Mouse (Mus musculus) stomach, embryonic 16.5 days (tissue): ENCODE data around the gene Borcs5. TPM values are rescaled to one million over a fixed set of nuclear protein-coding genes. Genes with fewer than 3 reads are reported as not detected.
A peak's percentile ranks its signal among the peaks of the same experiment; 100 is the strongest.

Experiments
- ATAC-seq: fragments of 200-750 bp; cut with Nextera tagmentation; 2 replicates; pipeline ENCODE4 v1.8.0; 2017; ENCODE audit warnings: moderate number of reproducible peaks, moderate TSS enrichment; ENCODE audit not compliant: insufficient read depth, low FRiP score
- H3K27ac ChIP-seq: fragments of 300-500 bp; sonication (generic); 2 replicates; pipeline ENCODE4 v1.5.1; 2014; ENCODE audit warnings: low read length
- H3K27me3 ChIP-seq: fragments of 300-500 bp; sonication (generic); 2 replicates; pipeline ENCODE4 v1.6.1; 2014; ENCODE audit warnings: low read length, control low read depth, mixed read lengths; ENCODE audit not compliant: control insufficient read depth, insufficient read depth
- H3K36me3 ChIP-seq: fragments of 300-500 bp; sonication (generic); 2 replicates; pipeline ENCODE4 v1.6.1; 2014; ENCODE audit warnings: low read length; ENCODE audit not compliant: control insufficient read depth, insufficient read depth
- H3K4me1 ChIP-seq: fragments of 300-500 bp; sonication (generic); 2 replicates; pipeline ENCODE4 v1.6.1; 2014; ENCODE audit warnings: low read length, control low read depth, mixed read lengths; ENCODE audit not compliant: control insufficient read depth, insufficient read depth
- H3K4me2 ChIP-seq: fragments of 300-500 bp; sonication (generic); 2 replicates; pipeline ENCODE4 v1.6.1; 2014; ENCODE audit warnings: low read depth, low read length, mixed read lengths
- H3K4me3 ChIP-seq: fragments of 300-500 bp; sonication (generic); replicated peaks from 2 replicates; pipeline ENCODE4 v1.5.1; 2014; ENCODE audit warnings: mild to moderate bottlenecking, low read length
- H3K9ac ChIP-seq: fragments of 300-500 bp; sonication (generic); 2 replicates; pipeline ENCODE4 v1.6.1; 2014; ENCODE audit warnings: low read length
- H3K9me3 ChIP-seq: fragments of 300-500 bp; sonication (generic); replicated peaks from 2 replicates; pipeline ENCODE4 v1.6.1; 2016; ENCODE audit warnings: low read length, control low read depth; ENCODE audit not compliant: control insufficient read depth
- WGBS: fragments of 180-500 bp; shearing (Covaris S2); extraction: QIAGEN DNeasy Blood & Tissue Kit; methylation state at CpG from one replicate; pipeline ENCODE4 v1.1.7; 2014; 5-methylcytosine and 5-hydroxymethylcytosine counted together
- polyA plus RNA-seq: library from polyadenylated mRNA; unstranded; fragments of >200 nt; fragmentation: Nextera tagmentation; extraction: Ambion mirVana; gene quantifications from 2 replicates; pipeline ENCODE4 v1.2.1, GENCODE M21; 2015

Gene Borcs5
- polyA plus RNA-seq, 1 experiment from 2014 or later = 17.7 TPM

GRCm38 (mm10) chr6:134723326-134723725 is 84.0 kb downstream of the Borcs5 start:
- Histone ChIP-seq H3K27me3 (no peaks in the 10 kb centered on the region), H3K36me3 (peaks cover 4% of the 10 kb centered on the region), H3K9ac (no peak overlapping the region), H3K27ac (no peak overlapping the region), H3K4me2 (no peak overlapping the region), H3K4me1 (no peaks in the 10 kb centered on the region), H3K4me3 (no peak overlapping the region), H3K9me3 (no peaks in the 10 kb centered on the region)
- WGBS = 95% methylated on average over 7 of the region's 7 CpGs
- no peak for ATAC-seq

- no peaks in the 10 kb centered on the region for H3K27me3 ChIP-seq
- H3K36me3 ChIP-seq = no peaks in the 10 kb centered on the region; the same call in 1 of the 2 replicates
- no peaks in the 10 kb centered on the region for H3K4me1 ChIP-seq
- H3K4me3 ChIP-seq = no peak overlapping the region
- peak; percentile 79; the same call in 1 of the 2 replicates for ATAC-seq
- no peaks in the 10 kb centered on the region for H3K9me3 ChIP-seq
- H3K9ac ChIP-seq = no peak overlapping the region
- WGBS = 65% methylated on average over 9 of the region's 9 CpGs
- no peak overlapping the region for H3K4me2 ChIP-seq
- peak overlapping the region; percentile 56; the same call in 1 of the 2 replicates for H3K27ac ChIP-seq
These were observed 84.7 kb downstream of the Borcs5 start for GRCm38 (mm10) chr6:134723833-134724553.

GRCm38 (mm10) chr6:134725406-134725805 is 86.1 kb downstream of the Borcs5 start:
- Histone ChIP-seq H3K9me3 (no peaks in the 10 kb centered on the region), H3K4me1 (no peaks in the 10 kb centered on the region), H3K4me2 (no peak overlapping the region), H3K27ac (no peak overlapping the region), H3K9ac (no peak overlapping the region), H3K4me3 (no peak overlapping the region), H3K36me3 (no peaks in the 10 kb centered on the region; the same call in 1 of the 2 replicates), H3K27me3 (no peaks in the 10 kb centered on the region)
- no peak for ATAC-seq

- Histone ChIP-seq H3K4me1 (no peaks in the 10 kb centered on the region), H3K9me3 (no peaks in the 10 kb centered on the region), H3K27ac (no peak overlapping the region), H3K36me3 (no peaks in the 10 kb centered on the region), H3K4me3 (no peak overlapping the region), H3K9ac (no peak overlapping the region), H3K27me3 (no peaks in the 10 kb centered on the region), H3K4me2 (no peak overlapping the region)
- WGBS = 65% methylated on average over 3 of the region's 3 CpGs
- ATAC-seq = 0 out of 2 replicates have a peak, but pooled peaks have one; percentile 22
These were observed 91.7 kb downstream of the Borcs5 start for GRCm38 (mm10) chr6:134730978-134731377.

- no peak for ATAC-seq
- Histone ChIP-seq H3K27me3 (no peaks in the 10 kb centered on the region), H3K27ac (no peak overlapping the region), H3K4me3 (no peak overlapping the region), H3K4me1 (no peaks in the 10 kb centered on the region), H3K9me3 (0 out of 2 replicates have a peak, but pooled peaks cover 3% of the 10 kb centered on the region), H3K9ac (no peak overlapping the region), H3K4me2 (no peak overlapping the region), H3K36me3 (peaks cover 6% of the 10 kb centered on the region; the same call in 1 of the 2 replicates)
- WGBS = 87% methylated on average over 8 of the region's 8 CpGs
These were observed 93.5 kb downstream of the Borcs5 start for GRCm38 (mm10) chr6:134732813-134733212.

GRCm38 (mm10) chr6:134733800-134734221 is 94.5 kb downstream of the Borcs5 start:
- Histone ChIP-seq H3K27ac (peak overlapping the region; percentile 33; the same call in 1 of the 2 replicates), H3K27me3 (no peaks in the 10 kb centered on the region), H3K9ac (no peak overlapping the region), H3K4me1 (no peaks in the 10 kb centered on the region), H3K36me3 (peaks cover 10% of the 10 kb centered on the region; the same call in 1 of the 2 replicates), H3K4me2 (no peak overlapping the region), H3K9me3 (0 out of 2 replicates have a peak, but pooled peaks cover 3% of the 10 kb centered on the region), H3K4me3 (no peak overlapping the region)
- peak; percentile 61; the same call in 1 of the 2 replicates for ATAC-seq
- 65% methylated on average over 5 of the region's 5 CpGs for WGBS

- 85% methylated on average over 3 of the region's 3 CpGs for WGBS
- no peaks in the 10 kb centered on the region for H3K4me1 ChIP-seq
These were observed 97.5 kb downstream of the Borcs5 start for GRCm38 (mm10) chr6:134736853-134737252.

GRCm38 (mm10) chr6:134743568-134743967 is 104.3 kb downstream of the Borcs5 start:
- Histone ChIP-seq H3K27ac (no peak overlapping the region), H3K36me3 (peaks cover 10% of the 10 kb centered on the region; the same call in 1 of the 2 replicates), H3K9me3 (no peaks in the 10 kb centered on the region), H3K27me3 (no peaks in the 10 kb centered on the region), H3K4me3 (no peak overlapping the region), H3K4me1 (no peaks in the 10 kb centered on the region), H3K4me2 (no peak overlapping the region), H3K9ac (no peak overlapping the region)
- ATAC-seq = no peak

More at GRCm38 (mm10) chr6:134736853-134737252, 97.5 kb downstream of the Borcs5 start:
- Histone ChIP-seq H3K4me2 (no peak overlapping the region), H3K9me3 (0 out of 2 replicates have a peak, but pooled peaks cover 3% of the 10 kb centered on the region), H3K27ac (no peak overlapping the region), H3K36me3 (peaks cover 14% of the 10 kb centered on the region; the same call in 1 of the 2 replicates), H3K9ac (no peak overlapping the region), H3K27me3 (no peaks in the 10 kb centered on the region), H3K4me3 (no peak overlapping the region)
- no peak for ATAC-seq

- Histone ChIP-seq H3K27ac (no peak overlapping the region), H3K4me2 (no peak overlapping the region), H3K9me3 (no peaks in the 10 kb centered on the region), H3K27me3 (no peaks in the 10 kb centered on the region), H3K4me3 (no peak overlapping the region), H3K9ac (no peak overlapping the region), H3K4me1 (no peaks in the 10 kb centered on the region), H3K36me3 (0 out of 2 replicates have a peak, but pooled peaks cover 9% of the 10 kb centered on the region)
- WGBS = 91% methylated on average over 7 of the region's 7 CpGs
- no peak for ATAC-seq
These were observed 106.6 kb downstream of the Borcs5 start for GRCm38 (mm10) chr6:134745876-134746275.
